ENCODE assay signal across 9 mouse cellular contexts in genomic region chr5:113226632-113227102, GRCm38 (mm10). TPM values are rescaled to one million over a fixed set of nuclear protein-coding genes. Genes with fewer than 3 reads are reported as not detected.
DNase-seq lines count a peak whose midpoint lies in the region; ATAC-seq and TF ChIP-seq lines count a peak whose summit lies in the region.
"Had no signal": no experiment of that assay in that cellular context is flagged by ENCODE, and none has a peak within 500 bp of the region (broad histone marks: within the 10 kb centered on the region; RNA-seq: fewer than 3 reads in every experiment).

Gene Tmem211, plus strand, starts transcription at chr5:113226909.

- H3K4me3 ChIP-seq in hindbrain, embryonic 10.5 days: peak within 1 kb of the TSS; percentile 39
- peak within 1 kb of the TSS; percentile 19 for H3K4me3 ChIP-seq in lung, embryonic 14.5 days (ENCODE audit: low read depth, low read length)
- peak within 1 kb of the TSS; percentile 27 for H3K4me3 ChIP-seq in neural tube, embryonic 15.5 days (replicated peaks)

- peak; percentile 71 for DNase-seq in NIH3T3 (ENCODE audit: low read depth)
- DNase-seq in cerebellum, adult 9-10 months: peak; percentile 78
- peak; percentile 52 to 92 for DNase-seq in frontal cortex, adult 2 months (ENCODE audit: extremely low spot score in 1 of 2, low spot score in 1 of 2)
- peak; percentile 90 for DNase-seq in hindbrain, embryonic 10.5 days (ENCODE audit: low spot score)
- DNase-seq in layer of hippocampus, adult 9-10 months (ENCODE audit: low spot score): peak; percentile 57
- DNase-seq in lung, embryonic 14.5 days: peak; percentile 97
- peak; percentile 51 for DNase-seq in thymus, postnatal 0 days (ENCODE audit: low spot score)

- WGBS in hindbrain, embryonic 10.5 days: under 1% methylated on average over 13 of the region's 13 CpGs
- 1% methylated on average over 13 of the region's 13 CpGs for WGBS in lung, embryonic 14.5 days
- under 1% methylated on average over 13 of the region's 13 CpGs for WGBS in neural tube, embryonic 15.5 days

- peaks cover 36% of the 10 kb centered on the region for H3K4me1 ChIP-seq in hindbrain, embryonic 10.5 days (replicated peaks)
- peaks cover 6% of the 10 kb centered on the region; the same call in 1 of the 2 replicates for H3K4me1 ChIP-seq in lung, embryonic 14.5 days (ENCODE audit: insufficient read depth)
- peaks cover 21% of the 10 kb centered on the region for H3K4me1 ChIP-seq in neural tube, embryonic 15.5 days

- peak within 1 kb of the TSS; percentile 57 for H3K4me2 ChIP-seq in lung, embryonic 14.5 days
- peak within 1 kb of the TSS; percentile 57 for H3K4me2 ChIP-seq in neural tube, embryonic 15.5 days

- no peaks in the 10 kb centered on the region for H3K27me3 ChIP-seq in hindbrain, embryonic 10.5 days (ENCODE audit: insufficient read depth, poor library complexity, severe bottlenecking)
- H3K27me3 ChIP-seq in lung, embryonic 14.5 days (ENCODE audit: insufficient read depth, low read length): no peaks in the 10 kb centered on the region
- H3K27me3 ChIP-seq in neural tube, embryonic 15.5 days (replicated peaks): no peaks in the 10 kb centered on the region

- peak; percentile 97 for TF ChIP-seq CTCF in lung, embryonic 14.5 days (IDR thresholded peaks at IDR 0.05; ENCODE audit: low read depth)

- H3K27ac ChIP-seq in hindbrain, embryonic 10.5 days: peak within 1 kb of the TSS; percentile 80
- H3K27ac ChIP-seq in lung, embryonic 14.5 days (ENCODE audit: low read depth): peak within 1 kb of the TSS; percentile 54; the same call in 1 of the 2 replicates
- peak within 1 kb of the TSS; percentile 64 for H3K27ac ChIP-seq in neural tube, embryonic 15.5 days (replicated peaks)

- ATAC-seq in lung, embryonic 14.5 days (ENCODE audit: insufficient read depth): peak; percentile 76
- ATAC-seq in neural tube, embryonic 15.5 days (ENCODE audit: low FRiP score): peak; percentile 84

- H3K36me3 ChIP-seq in hindbrain, embryonic 10.5 days: no peaks in the 10 kb centered on the region
- no peaks in the 10 kb centered on the region for H3K36me3 ChIP-seq in lung, embryonic 14.5 days (ENCODE audit: insufficient read depth)
- no peaks in the 10 kb centered on the region for H3K36me3 ChIP-seq in neural tube, embryonic 15.5 days

- peak within 1 kb of the TSS; percentile 29 for H3K9ac ChIP-seq in lung, embryonic 14.5 days
- peak within 1 kb of the TSS; percentile 23 for H3K9ac ChIP-seq in neural tube, embryonic 15.5 days (replicated peaks)

- H3K9me3 ChIP-seq in hindbrain, embryonic 10.5 days: no peaks in the 10 kb centered on the region
- no peaks in the 10 kb centered on the region for H3K9me3 ChIP-seq in lung, embryonic 14.5 days (ENCODE audit: low read depth, low read length)
- H3K9me3 ChIP-seq in neural tube, embryonic 15.5 days (replicated peaks): no peaks in the 10 kb centered on the region

RNA-seq across cellular contexts. Expression of gene Tmem211, which starts in this region (rescaled TPM):
- 0.04 TPM in 1 of 2 replicates, not detected in the other for polyA plus RNA-seq in frontal cortex, adult 2 months (2012; rRNA removed)
- polyA plus RNA-seq in hindbrain, embryonic 10.5 days (2016; fragmentation: Nextera tagmentation; extraction: Ambion mirVana): 0.11 TPM in 1 of 2 replicates, not detected in the other
- not detected in 2 replicates for polyA plus RNA-seq in lung, embryonic 14.5 days (2014; fragmentation: Nextera tagmentation; extraction: Ambion mirVana)
- polyA plus RNA-seq in neural tube, embryonic 15.5 days (2015; fragmentation: Nextera tagmentation; extraction: Ambion mirVana): not detected in 2 replicates
- 0.09 TPM in 1 of 2 replicates, not detected in the other for polyA plus RNA-seq in thymus, postnatal 0 days (2015; fragmentation: Nextera tagmentation; extraction: Ambion mirVana)
- polyA plus RNA-seq: large intestine, adult 2 months had no signal

Comparison
In these comparisons a context has a peak if more than half of its experiments do, and no peak if none do; other contexts are left out.
1. Peak in every context shown above with its lines: DNase-seq, ATAC-seq, H3K4me3 ChIP-seq and H3K27ac ChIP-seq.
2. Peak in DNase-seq in frontal cortex, adult 2 months; RNA of the gene not detected or under 1 TPM.
3. Peak in DNase-seq, H3K4me3 ChIP-seq and H3K27ac ChIP-seq in hindbrain, embryonic 10.5 days; RNA of the gene not detected or under 1 TPM.
4. Peak in DNase-seq, ATAC-seq, H3K4me3 ChIP-seq, H3K27ac ChIP-seq, H3K9ac ChIP-seq and H3K4me2 ChIP-seq in lung, embryonic 14.5 days; RNA of the gene not detected or under 1 TPM.
5. Peak in ATAC-seq, H3K4me3 ChIP-seq, H3K27ac ChIP-seq, H3K9ac ChIP-seq and H3K4me2 ChIP-seq in neural tube, embryonic 15.5 days; RNA of the gene not detected or under 1 TPM.
6. Peak in DNase-seq in thymus, postnatal 0 days; RNA of the gene not detected or under 1 TPM.